Mouse (Mus musculus): ENCODE measurements at regions not wholly inside any gene's neighbourhood (a gene's known extent, or its start where the extent isn't known, plus 50 kb on each side); places are given as distances from the start of the nearest gene placed in this dataset.
"Not testable (repeated sequence)": the region's sequence is repeated elsewhere in the genome, so short reads cannot be mapped to it uniquely, and the experiment has no call there.

- Histone ChIP-seq H3K4me1 (ENCODE audit: control insufficient read depth, insufficient read depth, low read length) (no peaks in the 10 kb centered on the region), H3K4me3 (replicated peaks; ENCODE audit: extremely low read depth, low read depth, low read length) (no peak overlapping the region)
- no peak for TF ChIP-seq CTCF (IDR thresholded peaks at IDR 0.05; ENCODE audit: insufficient read depth, low read length)
- TF ChIP-seq POLR2A (IDR thresholded peaks at IDR 0.05; ENCODE audit: borderline replicate concordance, extremely low read depth, low read depth, low read length): no peak
- no peak for DNase-seq
- WGBS: 32% methylated on average over 6 of the region's 6 CpGs
These were observed 165.5 kb upstream of the Stk26 start for GRCm38 (mm10) chrX:50675356-50675755.

- no peak for TF ChIP-seq POLR2A (IDR thresholded peaks at IDR 0.05; ENCODE audit: borderline replicate concordance, extremely low read depth, low read depth, low read length)
- peak; percentile 88 for TF ChIP-seq CTCF (IDR thresholded peaks at IDR 0.05; ENCODE audit: insufficient read depth, low read length)
- H3K4me1 ChIP-seq (ENCODE audit: control insufficient read depth, insufficient read depth, low read length): no peaks in the 10 kb centered on the region
- WGBS: 39% methylated on average over 9 of the region's 9 CpGs
- no peak overlapping the region for H3K4me3 ChIP-seq (replicated peaks; ENCODE audit: extremely low read depth, low read depth, low read length)
- DNase-seq: peak; percentile 37
These were observed 182.8 kb upstream of the Stk26 start for GRCm38 (mm10) chrX:50657835-50658565.

GRCm38 (mm10) chrX:50657180-50657834 lies 183.5 kb upstream of the Stk26 start:
- H3K4me3 ChIP-seq (replicated peaks; ENCODE audit: extremely low read depth, low read depth, low read length): no peak overlapping the region
- 57% methylated on average over 6 of the region's 6 CpGs for WGBS
- no peak for DNase-seq
- TF ChIP-seq POLR2A (IDR thresholded peaks at IDR 0.05; ENCODE audit: borderline replicate concordance, extremely low read depth, low read depth, low read length): no peak
- no peak for TF ChIP-seq CTCF (IDR thresholded peaks at IDR 0.05; ENCODE audit: insufficient read depth, low read length)
- no peaks in the 10 kb centered on the region for H3K4me1 ChIP-seq (ENCODE audit: control insufficient read depth, insufficient read depth, low read length)

GRCm38 (mm10) chrX:50655380-50655779 lies 185.5 kb upstream of the Stk26 start:
- WGBS: 94% methylated on average over 1 of the region's 1 CpGs

GRCm38 (mm10) chrX:50641347-50641746 lies 199.5 kb upstream of the Stk26 start:
- DNase-seq: no peak
- TF ChIP-seq CTCF (IDR thresholded peaks at IDR 0.05; ENCODE audit: insufficient read depth, low read length) (no peak), POLR2A (IDR thresholded peaks at IDR 0.05; ENCODE audit: borderline replicate concordance, extremely low read depth, low read depth, low read length) (no peak)
- no peak overlapping the region for H3K4me3 ChIP-seq (replicated peaks; ENCODE audit: extremely low read depth, low read depth, low read length)
- no peaks in the 10 kb centered on the region for H3K4me1 ChIP-seq (ENCODE audit: control insufficient read depth, insufficient read depth, low read length)
- 33% methylated on average over 4 of the region's 4 CpGs for WGBS

More at GRCm38 (mm10) chrX:50655380-50655779, 185.5 kb upstream of the Stk26 start:
- not testable (repeated sequence) for H3K4me3 ChIP-seq (replicated peaks; ENCODE audit: extremely low read depth, low read depth, low read length); DNase-seq; H3K4me1 ChIP-seq (ENCODE audit: control insufficient read depth, insufficient read depth, low read length)

- TF ChIP-seq POLR2A (IDR thresholded peaks at IDR 0.05; ENCODE audit: borderline replicate concordance, extremely low read depth, low read depth, low read length) (no peak), CTCF (IDR thresholded peaks at IDR 0.05; ENCODE audit: insufficient read depth, low read length) (no peak)
- peak overlapping the region; percentile 82 for H3K4me3 ChIP-seq (replicated peaks; ENCODE audit: extremely low read depth, low read depth, low read length)
- WGBS: 35% methylated on average over 6 of the region's 6 CpGs
- H3K4me1 ChIP-seq (ENCODE audit: control insufficient read depth, insufficient read depth, low read length): no peaks in the 10 kb centered on the region; the same call in 1 of the 2 replicates
- DNase-seq: no peak
These were observed 205.2 kb upstream of the Stk26 start for GRCm38 (mm10) chrX:50635634-50636033.

- peak; percentile 68 for DNase-seq
- peak overlapping the region; percentile 82 for H3K4me3 ChIP-seq (replicated peaks; ENCODE audit: extremely low read depth, low read depth, low read length)
- no peaks in the 10 kb centered on the region; the same call in 1 of the 2 replicates for H3K4me1 ChIP-seq (ENCODE audit: control insufficient read depth, insufficient read depth, low read length)
- TF ChIP-seq POLR2A (IDR thresholded peaks at IDR 0.05; ENCODE audit: borderline replicate concordance, extremely low read depth, low read depth, low read length) (0 out of 2 replicates have a peak, but pooled peaks have one; percentile 22), CTCF (IDR thresholded peaks at IDR 0.05; ENCODE audit: insufficient read depth, low read length) (0 out of 2 replicates have a peak, but pooled peaks have one; percentile 9)
- WGBS: 22% methylated on average over 30 of the region's 30 CpGs
These were observed 205.8 kb upstream of the Stk26 start for GRCm38 (mm10) chrX:50634842-50635615.

GRCm38 (mm10) chrX:50632536-50632935 lies 204.2 kb upstream of the Olfr1324 start:
- TF ChIP-seq POLR2A (IDR thresholded peaks at IDR 0.05; ENCODE audit: borderline replicate concordance, extremely low read depth, low read depth, low read length): no peak
- TF ChIP-seq CTCF (IDR thresholded peaks at IDR 0.05; ENCODE audit: insufficient read depth, low read length): no peak
- Histone ChIP-seq H3K4me1 (ENCODE audit: control insufficient read depth, insufficient read depth, low read length) (no peaks in the 10 kb centered on the region; the same call in 1 of the 2 replicates), H3K4me3 (replicated peaks; ENCODE audit: extremely low read depth, low read depth, low read length) (no peak overlapping the region)
- DNase-seq: no peak
- 51% methylated on average over 6 of the region's 6 CpGs for WGBS

- 74% methylated on average over 6 of the region's 6 CpGs for WGBS
- Histone ChIP-seq H3K4me1 (ENCODE audit: control insufficient read depth, insufficient read depth, low read length) (no peaks in the 10 kb centered on the region), H3K4me3 (replicated peaks; ENCODE audit: extremely low read depth, low read depth, low read length) (no peak overlapping the region)
- DNase-seq: no peak
- no peak for TF ChIP-seq POLR2A (IDR thresholded peaks at IDR 0.05; ENCODE audit: borderline replicate concordance, extremely low read depth, low read depth, low read length)
- no peak for TF ChIP-seq CTCF (IDR thresholded peaks at IDR 0.05; ENCODE audit: insufficient read depth, low read length)
These were observed 197.0 kb upstream of the Olfr1324 start for GRCm38 (mm10) chrX:50625336-50625735.
